Mouse (Mus musculus): ENCODE measurements around the gene Tns1.

DNA sequence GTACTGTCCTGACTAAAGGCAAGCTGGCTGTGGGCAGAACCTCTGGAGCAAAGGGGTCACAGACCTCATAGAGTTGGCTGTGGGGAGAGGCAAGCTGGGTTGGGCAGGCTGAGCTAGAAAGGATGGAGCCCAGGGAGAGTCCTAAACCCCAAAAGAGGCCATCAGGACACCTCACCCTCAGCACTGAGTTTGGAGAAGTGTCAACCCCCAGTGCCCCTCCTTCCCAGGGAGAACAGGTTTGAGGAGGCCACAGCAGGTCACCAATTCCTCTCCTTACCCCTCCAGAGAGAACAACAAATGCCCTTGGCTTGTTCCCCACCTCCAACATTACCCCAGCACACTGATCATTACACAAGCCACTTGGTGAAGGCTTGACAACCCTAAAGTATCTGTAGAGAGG is 90.0 kb downstream of the Tns1 start:
- no peak for TF ChIP-seq MYOD1 (IDR thresholded peaks at IDR 0.05; ENCODE audit: control insufficient read depth, insufficient read length, low read depth)
- TF ChIP-seq CEBPB (IDR thresholded peaks at IDR 0.05; ENCODE audit: low read depth): no peak
- TF ChIP-seq FOSL1 (IDR thresholded peaks at IDR 0.05; ENCODE audit: insufficient read depth, low read length, poor library complexity, severe bottlenecking): no peak
- no peak for TF ChIP-seq CTCF (IDR thresholded peaks at IDR 0.05; ENCODE audit: control insufficient read depth, insufficient read depth, insufficient read length)
- no peak for TF ChIP-seq MAX (IDR thresholded peaks at IDR 0.05)
- no peak for TF ChIP-seq MYOG (IDR thresholded peaks at IDR 0.05; ENCODE audit: control insufficient read depth, extremely low read depth, insufficient read length)

All from C2C12 (cell line).